Mouse (Mus musculus) liver, embryonic 14.5 days (tissue): ENCODE results near the gene Alg14. TPM values are rescaled to one million over a fixed set of nuclear protein-coding genes. Genes with fewer than 3 reads are reported as not detected.

Source experiments
- ATAC-seq: fragments of 200-750 bp; cut with Nextera tagmentation; 2 replicates; pipeline ENCODE4 v1.8.0; 2017; ENCODE audit warnings: moderate number of reproducible peaks, mild to moderate bottlenecking, moderate library complexity; ENCODE audit not compliant: insufficient read depth
- DNase-seq, 3 experiments: peaks; one replicate each; pipeline ENCODE4 v3.0.0-alpha.2; 2012 to 2013; ENCODE audit warnings: low read depth in 3 of 3, low spot score in 3 of 3
- H3K27ac ChIP-seq: fragments of 300-500 bp; sonication (generic); 2 replicates; pipeline ENCODE4 v1.5.1; 2014; ENCODE audit warnings: moderate library complexity, mild to moderate bottlenecking, control low read depth, inconsistent platforms
- H3K27me3 ChIP-seq: fragments of 300-500 bp; sonication (generic); 2 replicates; pipeline ENCODE4 v1.6.1; 2014; ENCODE audit warnings: mild to moderate bottlenecking, low read length, moderate library complexity; ENCODE audit not compliant: control insufficient read depth, insufficient read depth
- H3K36me3 ChIP-seq: fragments of 300-500 bp; sonication (generic); replicated peaks from 2 replicates; pipeline ENCODE4 v1.6.1; 2014; ENCODE audit warnings: low read depth; ENCODE audit not compliant: control insufficient read depth, insufficient read depth
- H3K4me1 ChIP-seq, 2 experiments: fragments of 200-500 bp in 1 of 2; fragments of 300-500 bp in 1 of 2; sonication (generic) in 1 of 2; replicated peaks; 2 replicates each; pipeline ENCODE4 v1.6.1; 2012 to 2014; ENCODE audit warnings: antibody characterized with exemption in 1 of 2, inconsistent platforms in 1 of 2, low read length in 1 of 2; ENCODE audit not compliant: control insufficient read depth in 2 of 2, insufficient read depth in 2 of 2
- H3K4me2 ChIP-seq: fragments of 300-500 bp; sonication (generic); 2 replicates; pipeline ENCODE4 v1.6.1; 2014; ENCODE audit warnings: low read depth, mild to moderate bottlenecking, control low read depth, moderate library complexity
- H3K4me3 ChIP-seq, 2 experiments: fragments of 200-500 bp in 1 of 2; fragments of 300-500 bp in 1 of 2; sonication (generic) in 1 of 2; 2 replicates each; pipeline ENCODE4 v1.5.1; 2012 to 2014; ENCODE audit warnings: low read depth in 2 of 2, low read length in 2 of 2, mild to moderate bottlenecking in 2 of 2, control low read depth in 1 of 2, inconsistent platforms in 1 of 2, moderate library complexity in 1 of 2; ENCODE audit not compliant: insufficient read depth in 1 of 2
- H3K9ac ChIP-seq: fragments of 300-500 bp; sonication (generic); replicated peaks from 2 replicates; pipeline ENCODE4 v1.6.1; 2014; ENCODE audit warnings: mild to moderate bottlenecking, control low read depth, moderate library complexity
- H3K9me3 ChIP-seq: fragments of 300-500 bp; sonication (generic); 2 replicates; pipeline ENCODE4 v1.6.1; 2016; ENCODE audit warnings: low read length, mixed read lengths; ENCODE audit not compliant: control insufficient read depth
- CTCF ChIP-seq: IDR thresholded peaks from 2 replicates; pipeline ENCODE4 v1.5.1; 2016; ENCODE audit warnings: antibody characterized with exemption, low read depth, control low read depth
- EP300 ChIP-seq: IDR thresholded peaks from 2 replicates; pipeline ENCODE4 v1.6.1; 2016; ENCODE audit warnings: antibody characterized with exemption, low read depth
- WGBS: fragments of 180-500 bp; shearing (Covaris S2); extraction: QIAGEN DNeasy Blood & Tissue Kit; methylation state at CpG from one replicate; pipeline ENCODE4 v1.1.7; 2014; ENCODE audit not compliant: insufficient replicate concordance; 5-methylcytosine and 5-hydroxymethylcytosine counted together
- polyA plus RNA-seq, 2 experiments: library from polyadenylated mRNA; depleted of rRNA in 1 of 2; stranded (reverse) in 1 of 2; unstranded in 1 of 2; fragments of >200 nt; fragmentation: Nextera tagmentation in 1 of 2; extraction: Ambion mirVana in 1 of 2; gene quantifications; 2 replicates each; pipeline versions ENCODE4 v1.2.1 to v1.2.3; 2012 to 2014

Alg14 gene
- polyA plus RNA-seq, 2 experiments, result 6.5 to 18.8 TPM

DNA sequence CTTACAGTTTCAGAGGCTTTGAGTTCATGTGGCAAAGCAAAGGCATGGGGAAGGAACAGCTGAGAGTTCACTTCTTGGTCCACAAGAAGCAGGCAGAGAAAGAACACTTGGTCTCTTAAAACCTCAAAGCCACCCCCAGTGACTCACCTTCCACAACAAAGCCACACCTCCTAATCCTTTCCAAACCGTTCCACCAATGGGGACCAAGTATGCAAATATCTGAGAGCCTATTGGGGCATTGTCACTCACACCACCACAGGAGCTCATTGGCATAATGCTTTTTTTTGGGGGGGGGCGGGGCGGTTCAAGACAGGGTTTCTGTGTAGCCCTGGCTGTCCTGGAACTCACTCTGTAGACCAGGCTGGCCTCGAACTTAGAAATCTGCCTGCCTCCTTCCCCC, 77.0 kb downstream of the Alg14 start:
- TF ChIP-seq EP300, result no peak
- no peak for TF ChIP-seq CTCF

DNA sequence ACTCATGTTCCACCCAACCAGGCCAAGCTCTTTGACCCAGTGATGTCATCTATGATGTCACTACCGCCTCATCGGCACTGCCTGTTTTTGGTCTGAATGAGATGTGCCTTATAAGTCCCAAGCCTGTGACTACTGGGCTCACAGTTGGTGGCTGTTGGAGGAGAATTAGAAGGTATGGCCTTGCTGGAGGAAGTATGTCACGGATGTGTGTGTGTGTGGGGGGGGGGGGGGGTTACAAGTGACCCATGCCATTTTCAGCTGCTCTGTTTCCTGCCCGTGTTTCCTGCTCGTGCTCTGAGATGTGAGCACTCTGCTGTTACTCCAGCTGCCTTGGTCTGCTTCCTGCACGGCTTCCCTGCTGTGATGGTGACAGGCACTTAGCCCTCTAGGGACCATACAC, 77.9 kb downstream of the Alg14 start:
- Histone ChIP-seq H3K9me3 (no peaks in the 10 kb centered on the region), H3K9ac (no peak overlapping the region), H3K36me3 (no peaks in the 10 kb centered on the region), H3K4me3 (no peak overlapping the region), H3K27me3 (no peaks in the 10 kb centered on the region), H3K27ac (no peak overlapping the region), H3K4me1 (peaks cover 0 to 6% of the 10 kb centered on the region in 2 experiments; a peak in 1 of 4 replicates), H3K4me2 (no peak overlapping the region)
- ATAC-seq (peak; percentile 34; the same call in 1 of the 2 replicates), DNase-seq (no peak)
- 22% methylated on average over 6 of the region's 6 CpGs for WGBS
- TF ChIP-seq CTCF (no peak), EP300 (no peak)

More for the DNA sequence above, 77.0 kb downstream of the Alg14 start:
- Histone ChIP-seq H3K4me2 (no peak overlapping the region), H3K27me3 (no peaks in the 10 kb centered on the region), H3K9ac (no peak overlapping the region), H3K36me3 (no peaks in the 10 kb centered on the region), H3K4me1 (peaks cover 0 to 8% of the 10 kb centered on the region in 2 experiments; a peak in 1 of 4 replicates), H3K9me3 (no peaks in the 10 kb centered on the region), H3K27ac (no peak overlapping the region), H3K4me3 (no peak overlapping the region)
- WGBS, result 80% methylated on average over 4 of the region's 4 CpGs
- no peak for ATAC-seq
- DNase-seq, result no peak

GRCm38 (mm10) chr3:121370301-121370700, 78.7 kb downstream of the Alg14 start:
- no peak for TF ChIP-seq CTCF
- TF ChIP-seq EP300, result no peak
- ATAC-seq (no peak), DNase-seq (no peak)
- 54% methylated on average over 13 of the region's 13 CpGs for WGBS
- Histone ChIP-seq H3K9me3 (no peaks in the 10 kb centered on the region), H3K27me3 (no peaks in the 10 kb centered on the region), H3K27ac (no peak overlapping the region), H3K4me3 (no peak overlapping the region), H3K36me3 (no peaks in the 10 kb centered on the region), H3K4me1 (peaks cover 0 to 4% of the 10 kb centered on the region in 2 experiments; a peak in 1 of 4 replicates), H3K4me2 (no peak overlapping the region), H3K9ac (no peak overlapping the region)

DNA sequence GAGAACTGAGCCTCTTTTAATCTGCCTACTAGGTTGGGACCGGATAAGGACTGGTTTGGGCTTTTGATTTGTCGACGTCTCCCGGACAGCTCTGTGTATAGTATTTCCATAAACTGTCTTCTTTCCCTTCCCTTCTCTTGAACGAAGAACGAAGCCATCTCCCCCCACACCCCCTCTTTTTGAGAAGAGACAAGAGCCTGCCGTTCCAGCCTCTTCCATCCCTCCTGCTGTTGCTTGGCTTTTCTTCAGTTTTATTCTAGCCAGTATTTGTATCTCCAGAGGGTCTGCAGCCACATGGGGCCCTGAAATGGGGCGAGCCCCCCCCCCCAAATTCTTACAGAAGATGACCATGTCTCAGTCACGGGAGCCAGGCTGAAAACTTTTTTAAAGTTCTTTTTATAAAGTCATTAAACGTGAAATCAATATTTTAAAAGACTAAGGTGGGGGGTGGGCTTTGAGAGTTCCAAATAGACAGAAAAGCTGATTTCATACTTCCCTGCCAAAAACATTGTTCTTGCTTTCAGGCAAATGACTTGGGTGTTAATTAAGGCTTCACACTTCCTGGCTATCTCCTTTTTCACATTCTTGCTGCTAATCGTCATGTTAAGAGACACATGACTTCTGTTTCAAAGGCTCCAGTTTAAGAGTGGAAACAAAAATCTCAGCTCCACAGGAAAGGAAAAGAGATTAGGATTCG, 79.4 kb downstream of the Alg14 start:
- 57% methylated on average over 12 of the region's 12 CpGs for WGBS

DNA sequence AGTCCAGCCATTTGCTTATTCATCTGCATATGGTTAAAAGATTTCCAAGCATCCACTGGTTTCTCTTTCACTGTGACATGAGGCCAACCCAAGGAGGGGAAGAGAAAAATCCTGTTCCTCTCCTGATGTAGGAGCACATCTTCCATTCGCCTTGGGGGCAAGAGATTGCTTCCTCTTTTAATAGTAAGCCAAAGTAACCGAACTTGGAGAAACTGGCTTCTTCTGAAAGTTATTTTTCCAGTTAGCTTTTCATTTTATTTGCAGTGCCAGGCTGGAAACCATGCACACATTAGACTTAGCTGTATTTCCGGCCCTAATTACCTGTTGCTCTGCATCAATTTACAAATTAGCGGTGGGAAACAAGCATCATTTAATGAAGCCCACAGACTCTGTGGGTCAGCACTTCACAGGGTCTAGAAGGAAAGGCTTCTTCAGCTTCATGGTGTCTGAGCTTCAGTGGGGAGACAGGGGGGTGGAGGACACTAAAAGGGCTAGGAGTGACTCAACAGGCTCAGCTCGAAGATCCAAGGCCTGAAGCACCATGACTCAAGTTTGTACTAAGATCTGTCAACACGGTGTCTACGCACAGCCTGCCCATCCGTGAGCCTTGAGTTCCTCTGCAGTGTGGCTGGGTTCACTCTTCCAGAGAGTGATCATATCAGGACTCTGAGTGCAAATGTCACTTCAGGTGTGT, 80.1 kb downstream of the Alg14 start:
- Histone ChIP-seq H3K4me3 (no peak overlapping the region), H3K27me3 (no peaks in the 10 kb centered on the region), H3K9ac (no peak overlapping the region), H3K27ac (no peak overlapping the region), H3K9me3 (no peaks in the 10 kb centered on the region), H3K4me2 (no peak overlapping the region), H3K4me1 (peaks cover 0 to 4% of the 10 kb centered on the region in 2 experiments; a peak in 1 of 4 replicates), H3K36me3 (no peaks in the 10 kb centered on the region)
- ATAC-seq (no peak), DNase-seq (no peak)
- TF ChIP-seq EP300 (no peak), CTCF (no peak)
- 59% methylated on average over 8 of the region's 8 CpGs for WGBS

More for the DNA sequence above, 79.4 kb downstream of the Alg14 start:
- ATAC-seq (no peak), DNase-seq (no peak)
- Histone ChIP-seq H3K4me1 (peaks cover 0 to 4% of the 10 kb centered on the region in 2 experiments; a peak in 1 of 4 replicates), H3K27ac (no peak overlapping the region), H3K9ac (no peak overlapping the region), H3K36me3 (no peaks in the 10 kb centered on the region), H3K4me2 (no peak overlapping the region), H3K4me3 (no peak overlapping the region), H3K9me3 (no peaks in the 10 kb centered on the region), H3K27me3 (no peaks in the 10 kb centered on the region)
- TF ChIP-seq EP300, result no peak
- no peak for TF ChIP-seq CTCF
